Mouse (Mus musculus): ENCODE data around the gene Fhl4.

- TF ChIP-seq ZC3H11A (IDR thresholded peaks at IDR 0.05; ENCODE audit: borderline replicate concordance, low read depth, low read length), result no peak
- no peak for TF ChIP-seq CHD2 (IDR thresholded peaks at IDR 0.05; ENCODE audit: low read depth, low read length)
- no peak for TF ChIP-seq HCFC1 (IDR thresholded peaks at IDR 0.05; ENCODE audit: borderline replicate concordance, insufficient read depth, low read length)
Measured at GRCm38 (mm10) chr10:85136573-85136972, 34.3 kb upstream of the Fhl4 start.

Data from ES-E14 (cell line).